Comparison of ENCODE assay signal across 8 mouse cellular contexts in genomic region chr13:109633037-109633418, GRCm38 (mm10).
DNase-seq lines count a peak whose midpoint lies in the region; ATAC-seq and TF ChIP-seq lines count a peak whose summit lies in the region.

No protein-coding gene starts in this region.

- no peak for ATAC-seq in heart, embryonic 12.5 days (ENCODE audit: insufficient number of reproducible peaks, low FRiP score)
- no peak for ATAC-seq in midbrain, postnatal 0 days (ENCODE audit: low FRiP score)
- peak; percentile 32; the same call in 1 of the 2 replicates for ATAC-seq in forebrain, postnatal 0 days
- ATAC-seq in stomach, embryonic 15.5 days (ENCODE audit: insufficient read depth, low FRiP score, low read depth): no peak; the same call in 1 of the 2 replicates

- no peak for DNase-seq in heart, adult 8-10 months (ENCODE audit: low spot score)
- DNase-seq in midbrain, embryonic 10.5 days (ENCODE audit: low spot score): no peak
- no peak for DNase-seq in midbrain, postnatal 0 days (ENCODE audit: low spot score)
- DNase-seq in forebrain, postnatal 0 days: no peak
- no peak for DNase-seq in T-cell, adult 2 months (ENCODE audit: low spot score)
- DNase-seq in left cerebral cortex, postnatal 14 days (ENCODE audit: low spot score in 2 of 2): no peak

- intact Hi-C loops in left cerebral cortex, postnatal 14 days (cut with DNase I): no loop called here

- peak overlapping the region; percentile 62 for H3K4me2 ChIP-seq in heart, embryonic 12.5 days
- no peak overlapping the region for H3K4me2 ChIP-seq in midbrain, postnatal 0 days (ENCODE audit: low read depth, low read length, poor library complexity, severe bottlenecking)
- no peak overlapping the region for H3K4me2 ChIP-seq in forebrain, postnatal 0 days (ENCODE audit: low read depth)
- no peak overlapping the region for H3K4me2 ChIP-seq in stomach, embryonic 15.5 days

- peaks cover 46% of the 10 kb centered on the region for H3K4me1 ChIP-seq in heart, embryonic 12.5 days (replicated peaks)
- H3K4me1 ChIP-seq in midbrain, embryonic 10.5 days: peaks cover 41% of the 10 kb centered on the region
- H3K4me1 ChIP-seq in midbrain, postnatal 0 days (ENCODE audit: insufficient read depth, low read length): 0 out of 2 replicates have a peak, but pooled peaks cover 5% of the 10 kb centered on the region
- no peaks in the 10 kb centered on the region for H3K4me1 ChIP-seq in forebrain, postnatal 0 days (ENCODE audit: insufficient read depth)
- peaks cover 15% of the 10 kb centered on the region for H3K4me1 ChIP-seq in stomach, embryonic 15.5 days

- no peak for TF ChIP-seq CTCF in midbrain, postnatal 0 days (IDR thresholded peaks at IDR 0.05)
- no peak for TF ChIP-seq CTCF in forebrain, postnatal 0 days (IDR thresholded peaks at IDR 0.05; ENCODE audit: low read depth)

- H3K27me3 ChIP-seq in heart, embryonic 12.5 days (replicated peaks): no peaks in the 10 kb centered on the region
- H3K27me3 ChIP-seq in midbrain, embryonic 10.5 days (ENCODE audit: low read depth, poor library complexity, severe bottlenecking): no peaks in the 10 kb centered on the region
- H3K27me3 ChIP-seq in midbrain, postnatal 0 days (ENCODE audit: insufficient read depth, low read length): no peaks in the 10 kb centered on the region
- no peaks in the 10 kb centered on the region for H3K27me3 ChIP-seq in forebrain, postnatal 0 days (ENCODE audit: insufficient read depth, low read length)
- no peaks in the 10 kb centered on the region for H3K27me3 ChIP-seq in stomach, embryonic 15.5 days (replicated peaks)

- H3K9ac ChIP-seq in heart, embryonic 12.5 days: peak overlapping the region; percentile 74
- no peak overlapping the region for H3K9ac ChIP-seq in midbrain, postnatal 0 days (replicated peaks; ENCODE audit: low read length, poor library complexity, severe bottlenecking)
- no peak overlapping the region for H3K9ac ChIP-seq in forebrain, postnatal 0 days
- H3K9ac ChIP-seq in stomach, embryonic 15.5 days: no peak overlapping the region

- peak overlapping the region; percentile 93 for H3K27ac ChIP-seq in heart, embryonic 12.5 days (ENCODE audit: poor library complexity, severe bottlenecking)
- H3K27ac ChIP-seq in midbrain, embryonic 10.5 days (replicated peaks): peak overlapping the region; percentile 59; the same call in 1 of the 2 replicates
- H3K27ac ChIP-seq in midbrain, postnatal 0 days (ENCODE audit: low read depth, low read length): no peak overlapping the region
- H3K27ac ChIP-seq in forebrain, postnatal 0 days (ENCODE audit: low read depth, low read length): no peak overlapping the region
- H3K27ac ChIP-seq in stomach, embryonic 15.5 days: peak overlapping the region; percentile 49

- WGBS in heart, embryonic 12.5 days: 17% methylated on average over 3 of the region's 3 CpGs
- WGBS in midbrain, embryonic 10.5 days: 3% methylated on average over 3 of the region's 3 CpGs
- WGBS in midbrain, postnatal 0 days: 18% methylated on average over 3 of the region's 3 CpGs
- 14% methylated on average over 3 of the region's 3 CpGs for WGBS in forebrain, postnatal 0 days
- WGBS in stomach, embryonic 15.5 days: 27% methylated on average over 3 of the region's 3 CpGs

- H3K9me3 ChIP-seq in heart, embryonic 12.5 days (replicated peaks): no peaks in the 10 kb centered on the region
- no peaks in the 10 kb centered on the region for H3K9me3 ChIP-seq in midbrain, embryonic 10.5 days (replicated peaks)
- no peaks in the 10 kb centered on the region for H3K9me3 ChIP-seq in midbrain, postnatal 0 days (ENCODE audit: low read length)
- H3K9me3 ChIP-seq in forebrain, postnatal 0 days (ENCODE audit: low read length): no peaks in the 10 kb centered on the region
- H3K9me3 ChIP-seq in stomach, embryonic 15.5 days: no peaks in the 10 kb centered on the region

- peak overlapping the region; percentile 50 for H3K4me3 ChIP-seq in heart, embryonic 12.5 days
- H3K4me3 ChIP-seq in midbrain, embryonic 10.5 days: no peak overlapping the region
- H3K4me3 ChIP-seq in midbrain, postnatal 0 days (ENCODE audit: low read depth, low read length): no peak overlapping the region
- no peak overlapping the region for H3K4me3 ChIP-seq in forebrain, postnatal 0 days (ENCODE audit: low read depth, low read length)
- H3K4me3 ChIP-seq in stomach, embryonic 15.5 days (replicated peaks): no peak overlapping the region

- peaks cover 6% of the 10 kb centered on the region; the same call in 1 of the 2 replicates for H3K36me3 ChIP-seq in heart, embryonic 12.5 days
- no peaks in the 10 kb centered on the region for H3K36me3 ChIP-seq in midbrain, embryonic 10.5 days
- H3K36me3 ChIP-seq in midbrain, postnatal 0 days (ENCODE audit: insufficient read depth, low read length): no peaks in the 10 kb centered on the region
- H3K36me3 ChIP-seq in forebrain, postnatal 0 days (ENCODE audit: insufficient read depth): no peaks in the 10 kb centered on the region
- H3K36me3 ChIP-seq in stomach, embryonic 15.5 days: no peaks in the 10 kb centered on the region

Comparison
In these comparisons a context has a peak if more than half of its experiments do, and no peak if none do; other contexts are left out.
1. H3K27ac ChIP-seq: peak in heart, embryonic 12.5 days (single experiment), midbrain, embryonic 10.5 days (single experiment) and stomach, embryonic 15.5 days (single experiment); none in midbrain, postnatal 0 days (single experiment) and forebrain, postnatal 0 days (single experiment).